Mouse (Mus musculus): Measurements from ENCODE around the gene Uspl1. TPM values are rescaled to one million over a fixed set of nuclear protein-coding genes. Genes with fewer than 3 reads are reported as not detected.

Uspl1 gene
- polyA plus RNA-seq, 1 experiment from 2014 or later: 65.7 TPM

GRCm38 (mm10) chr5:149202941-149203340 is 18.8 kb downstream of the Uspl1 start:
- no peak for DNase-seq (ENCODE audit: low spot score)
- H3K9me3 ChIP-seq (ENCODE audit: control insufficient read depth, low read length): no peaks in the 10 kb centered on the region
- H3K9ac ChIP-seq: no peak overlapping the region
- ATAC-seq (ENCODE audit: low FRiP score): no peak
- H3K27me3 ChIP-seq (ENCODE audit: control insufficient read depth, insufficient read depth, low read length): no peaks in the 10 kb centered on the region
- 85% methylated on average over 5 of the region's 5 CpGs for WGBS
- H3K4me2 ChIP-seq (replicated peaks): no peak overlapping the region
- H3K4me1 ChIP-seq (replicated peaks; ENCODE audit: control insufficient read depth, insufficient read depth, low read length): no peaks in the 10 kb centered on the region
- peaks cover 77% of the 10 kb centered on the region for H3K36me3 ChIP-seq (replicated peaks; ENCODE audit: control insufficient read depth, insufficient read depth)
- no peak overlapping the region for H3K4me3 ChIP-seq (replicated peaks; ENCODE audit: low read length)
- H3K27ac ChIP-seq: no peak overlapping the region

GRCm38 (mm10) chr5:149203796-149204375 is 19.7 kb downstream of the Uspl1 start:
- ATAC-seq (ENCODE audit: low FRiP score) (no peak), DNase-seq (ENCODE audit: low spot score) (no peak)
- Histone ChIP-seq H3K4me2 (replicated peaks) (no peak overlapping the region), H3K9me3 (ENCODE audit: control insufficient read depth, low read length) (no peaks in the 10 kb centered on the region), H3K9ac (no peak overlapping the region), H3K36me3 (replicated peaks; ENCODE audit: control insufficient read depth, insufficient read depth) (peaks cover 77% of the 10 kb centered on the region), H3K4me1 (replicated peaks; ENCODE audit: control insufficient read depth, insufficient read depth, low read length) (no peaks in the 10 kb centered on the region), H3K27me3 (ENCODE audit: control insufficient read depth, insufficient read depth, low read length) (no peaks in the 10 kb centered on the region), H3K4me3 (replicated peaks; ENCODE audit: low read length) (no peak overlapping the region), H3K27ac (no peak overlapping the region)
- WGBS: 90% methylated on average over 4 of the region's 4 CpGs

GRCm38 (mm10) chr5:149204822-149205221 is 20.7 kb downstream of the Uspl1 start:
- WGBS: 92% methylated on average over 7 of the region's 7 CpGs
- Histone ChIP-seq H3K4me2 (replicated peaks) (no peak overlapping the region), H3K27ac (no peak overlapping the region), H3K4me1 (replicated peaks; ENCODE audit: control insufficient read depth, insufficient read depth, low read length) (no peaks in the 10 kb centered on the region), H3K36me3 (replicated peaks; ENCODE audit: control insufficient read depth, insufficient read depth) (peaks cover 75% of the 10 kb centered on the region), H3K9ac (no peak overlapping the region), H3K27me3 (ENCODE audit: control insufficient read depth, insufficient read depth, low read length) (no peaks in the 10 kb centered on the region), H3K4me3 (replicated peaks; ENCODE audit: low read length) (no peak overlapping the region), H3K9me3 (ENCODE audit: control insufficient read depth, low read length) (no peaks in the 10 kb centered on the region)
- no peak for ATAC-seq (ENCODE audit: low FRiP score)
- no peak for DNase-seq (ENCODE audit: low spot score)

GRCm38 (mm10) chr5:149205265-149205664 is 21.1 kb downstream of the Uspl1 start:
- Histone ChIP-seq H3K4me2 (replicated peaks) (no peak overlapping the region), H3K36me3 (replicated peaks; ENCODE audit: control insufficient read depth, insufficient read depth) (peaks cover 78% of the 10 kb centered on the region), H3K27ac (no peak overlapping the region), H3K9me3 (ENCODE audit: control insufficient read depth, low read length) (no peaks in the 10 kb centered on the region), H3K27me3 (ENCODE audit: control insufficient read depth, insufficient read depth, low read length) (no peaks in the 10 kb centered on the region), H3K9ac (no peak overlapping the region), H3K4me3 (replicated peaks; ENCODE audit: low read length) (no peak overlapping the region), H3K4me1 (replicated peaks; ENCODE audit: control insufficient read depth, insufficient read depth, low read length) (no peaks in the 10 kb centered on the region)
- 79% methylated on average over 8 of the region's 8 CpGs for WGBS
- DNase-seq (ENCODE audit: low spot score): no peak
- ATAC-seq (ENCODE audit: low FRiP score): no peak

GRCm38 (mm10) chr5:149206286-149206685 is 22.1 kb downstream of the Uspl1 start:
- H3K27ac ChIP-seq: no peak overlapping the region
- no peak overlapping the region for H3K9ac ChIP-seq
- no peaks in the 10 kb centered on the region for H3K9me3 ChIP-seq (ENCODE audit: control insufficient read depth, low read length)
- H3K4me1 ChIP-seq (replicated peaks; ENCODE audit: control insufficient read depth, insufficient read depth, low read length): no peaks in the 10 kb centered on the region
- H3K4me3 ChIP-seq (replicated peaks; ENCODE audit: low read length): no peak overlapping the region
- no peak overlapping the region for H3K4me2 ChIP-seq (replicated peaks)
- no peak for ATAC-seq (ENCODE audit: low FRiP score)
- H3K36me3 ChIP-seq (replicated peaks; ENCODE audit: control insufficient read depth, insufficient read depth): peaks cover 82% of the 10 kb centered on the region
- DNase-seq (ENCODE audit: low spot score): no peak
- no peaks in the 10 kb centered on the region for H3K27me3 ChIP-seq (ENCODE audit: control insufficient read depth, insufficient read depth, low read length)
- 77% methylated on average over 5 of the region's 5 CpGs for WGBS

- peaks cover 82% of the 10 kb centered on the region for H3K36me3 ChIP-seq (replicated peaks; ENCODE audit: control insufficient read depth, insufficient read depth)
- H3K9me3 ChIP-seq (ENCODE audit: control insufficient read depth, low read length): no peaks in the 10 kb centered on the region
- ATAC-seq (ENCODE audit: low FRiP score): no peak
- no peak for DNase-seq (ENCODE audit: low spot score)
- H3K27ac ChIP-seq: no peak overlapping the region
- no peaks in the 10 kb centered on the region for H3K4me1 ChIP-seq (replicated peaks; ENCODE audit: control insufficient read depth, insufficient read depth, low read length)
- 83% methylated on average over 6 of the region's 6 CpGs for WGBS
- H3K4me2 ChIP-seq (replicated peaks): no peak overlapping the region
- H3K27me3 ChIP-seq (ENCODE audit: control insufficient read depth, insufficient read depth, low read length): no peaks in the 10 kb centered on the region
- no peak overlapping the region for H3K4me3 ChIP-seq (replicated peaks; ENCODE audit: low read length)
- H3K9ac ChIP-seq: no peak overlapping the region
Measured at GRCm38 (mm10) chr5:149207661-149208060, 23.5 kb downstream of the Uspl1 start.

- DNase-seq (ENCODE audit: low spot score) (no peak), ATAC-seq (ENCODE audit: low FRiP score) (no peak)
- Histone ChIP-seq H3K27me3 (ENCODE audit: control insufficient read depth, insufficient read depth, low read length) (no peaks in the 10 kb centered on the region), H3K36me3 (replicated peaks; ENCODE audit: control insufficient read depth, insufficient read depth) (peaks cover 82% of the 10 kb centered on the region), H3K4me3 (replicated peaks; ENCODE audit: low read length) (no peak overlapping the region), H3K4me1 (replicated peaks; ENCODE audit: control insufficient read depth, insufficient read depth, low read length) (no peaks in the 10 kb centered on the region), H3K4me2 (replicated peaks) (no peak overlapping the region), H3K9ac (no peak overlapping the region), H3K27ac (no peak overlapping the region), H3K9me3 (ENCODE audit: control insufficient read depth, low read length) (no peaks in the 10 kb centered on the region)
- 71% methylated on average over 7 of the region's 7 CpGs for WGBS
Measured at GRCm38 (mm10) chr5:149208776-149209175, 24.6 kb downstream of the Uspl1 start.

GRCm38 (mm10) chr5:149209328-149209727 is 25.2 kb downstream of the Uspl1 start:
- 9% methylated on average over 8 of the region's 8 CpGs for WGBS
- Histone ChIP-seq H3K4me2 (replicated peaks) (no peak overlapping the region), H3K4me3 (replicated peaks; ENCODE audit: low read length) (no peak overlapping the region), H3K9ac (no peak overlapping the region), H3K36me3 (replicated peaks; ENCODE audit: control insufficient read depth, insufficient read depth) (peaks cover 82% of the 10 kb centered on the region), H3K27ac (no peak overlapping the region), H3K27me3 (ENCODE audit: control insufficient read depth, insufficient read depth, low read length) (no peaks in the 10 kb centered on the region), H3K9me3 (ENCODE audit: control insufficient read depth, low read length) (no peaks in the 10 kb centered on the region), H3K4me1 (replicated peaks; ENCODE audit: control insufficient read depth, insufficient read depth, low read length) (no peaks in the 10 kb centered on the region)
- ATAC-seq (ENCODE audit: low FRiP score) (peak; percentile 68), DNase-seq (ENCODE audit: low spot score) (peak; percentile 50)

- Histone ChIP-seq H3K9me3 (ENCODE audit: control insufficient read depth, low read length) (no peaks in the 10 kb centered on the region), H3K4me3 (replicated peaks; ENCODE audit: low read length) (no peak overlapping the region), H3K36me3 (replicated peaks; ENCODE audit: control insufficient read depth, insufficient read depth) (peaks cover 86% of the 10 kb centered on the region), H3K4me2 (replicated peaks) (no peak overlapping the region), H3K4me1 (replicated peaks; ENCODE audit: control insufficient read depth, insufficient read depth, low read length) (no peaks in the 10 kb centered on the region), H3K9ac (no peak overlapping the region), H3K27me3 (ENCODE audit: control insufficient read depth, insufficient read depth, low read length) (no peaks in the 10 kb centered on the region), H3K27ac (no peak overlapping the region)
- DNase-seq (ENCODE audit: low spot score) (no peak), ATAC-seq (ENCODE audit: low FRiP score) (no peak)
- WGBS: 69% methylated on average over 4 of the region's 4 CpGs
Measured at GRCm38 (mm10) chr5:149211041-149211440, 26.9 kb downstream of the Uspl1 start.

GRCm38 (mm10) chr5:149212806-149213205 is 28.7 kb downstream of the Uspl1 start:
- WGBS: 82% methylated on average over 4 of the region's 4 CpGs
- no peaks in the 10 kb centered on the region for H3K4me1 ChIP-seq (replicated peaks; ENCODE audit: control insufficient read depth, insufficient read depth, low read length)
- H3K4me3 ChIP-seq (replicated peaks; ENCODE audit: low read length): no peak overlapping the region
- DNase-seq (ENCODE audit: low spot score): no peak
- H3K36me3 ChIP-seq (replicated peaks; ENCODE audit: control insufficient read depth, insufficient read depth): peaks cover 88% of the 10 kb centered on the region
- no peaks in the 10 kb centered on the region for H3K27me3 ChIP-seq (ENCODE audit: control insufficient read depth, insufficient read depth, low read length)
- peaks cover 4% of the 10 kb centered on the region; the same call in 1 of the 2 replicates for H3K9me3 ChIP-seq (ENCODE audit: control insufficient read depth, low read length)
- no peak for ATAC-seq (ENCODE audit: low FRiP score)
- H3K4me2 ChIP-seq (replicated peaks): no peak overlapping the region
- no peak overlapping the region for H3K9ac ChIP-seq
- no peak overlapping the region for H3K27ac ChIP-seq

Measured in hindbrain, embryonic 14.5 days (tissue).